Mouse (Mus musculus): Measurements from ENCODE around the gene Ccl2. TPM values are rescaled to one million over a fixed set of nuclear protein-coding genes. Genes with fewer than 3 reads are reported as not detected.

The Ccl2 gene
- polyA plus RNA-seq, 1 experiment from 2014 or later: 2.4 TPM

DNA sequence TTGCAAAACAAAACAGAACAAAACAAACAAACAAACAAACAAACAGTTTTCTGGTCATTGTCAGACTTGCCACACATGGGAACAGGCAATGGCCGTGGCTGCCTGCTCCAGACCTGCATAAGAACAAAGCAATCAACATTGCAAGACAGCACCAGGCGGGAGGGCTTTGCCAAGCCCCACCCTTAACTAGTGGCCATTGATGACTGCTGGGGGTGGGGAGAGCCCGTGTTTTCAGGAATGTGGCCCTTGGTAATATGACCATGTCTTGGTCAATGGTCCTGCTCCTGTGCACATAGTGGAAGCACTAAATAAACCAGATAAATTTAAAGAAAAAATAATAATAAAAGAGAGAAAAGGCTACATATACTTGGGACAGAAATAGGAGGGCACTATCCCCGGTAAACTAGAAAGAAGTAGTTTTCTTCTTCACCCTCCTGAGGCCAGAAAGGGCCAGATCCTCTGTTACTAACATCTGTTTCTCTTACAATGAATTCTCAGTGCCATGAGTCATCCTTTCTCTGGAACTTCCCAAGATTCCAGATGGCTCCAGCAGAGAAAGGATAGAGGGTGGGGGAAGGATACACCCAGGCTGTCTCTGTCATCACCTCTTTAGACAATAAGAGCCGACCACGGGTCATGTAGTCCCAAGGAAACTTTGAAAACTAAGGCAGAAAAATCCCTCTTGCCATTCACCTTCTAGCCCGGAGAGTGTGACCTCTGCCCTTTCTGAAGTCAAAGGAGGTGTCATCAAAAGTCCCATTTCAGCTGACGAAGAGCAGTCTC is 23.8 kb upstream of the Ccl2 start:
- Histone ChIP-seq H3K9ac (ENCODE audit: low read depth, low read length) (no peak overlapping the region), H3K9me3 (ENCODE audit: control insufficient read depth, low read length) (no peaks in the 10 kb centered on the region), H3K4me1 (replicated peaks; ENCODE audit: control insufficient read depth, insufficient read depth, low read length) (no peaks in the 10 kb centered on the region)

GRCm38 (mm10) chr11:82013756-82014155 is 21.6 kb upstream of the Ccl2 start:
- no peaks in the 10 kb centered on the region for H3K36me3 ChIP-seq (ENCODE audit: control insufficient read depth, insufficient read depth, low read length)
- no peak for ATAC-seq (ENCODE audit: low FRiP score)
- no peaks in the 10 kb centered on the region for H3K9me3 ChIP-seq (ENCODE audit: control insufficient read depth, low read length)
- WGBS: 12% methylated on average over 1 of the region's 1 CpGs
- no peak overlapping the region for H3K4me3 ChIP-seq (ENCODE audit: low read depth, low read length)
- no peak overlapping the region for H3K27ac ChIP-seq (ENCODE audit: low read depth, low read length)
- no peaks in the 10 kb centered on the region for H3K27me3 ChIP-seq (ENCODE audit: control insufficient read depth, insufficient read depth, low read length)
- H3K4me2 ChIP-seq (replicated peaks; ENCODE audit: low read depth, low read length): no peak overlapping the region
- no peaks in the 10 kb centered on the region for H3K4me1 ChIP-seq (replicated peaks; ENCODE audit: control insufficient read depth, insufficient read depth, low read length)
- no peak for DNase-seq (ENCODE audit: low spot score)
- no peak overlapping the region for H3K9ac ChIP-seq (ENCODE audit: low read depth, low read length)

More for the DNA sequence above, 23.8 kb upstream of the Ccl2 start:
- 53% methylated on average over 8 of the region's 8 CpGs for WGBS
- H3K36me3 ChIP-seq (ENCODE audit: control insufficient read depth, insufficient read depth, low read length): no peaks in the 10 kb centered on the region
- no peaks in the 10 kb centered on the region for H3K27me3 ChIP-seq (ENCODE audit: control insufficient read depth, insufficient read depth, low read length)
- no peak overlapping the region for H3K4me3 ChIP-seq (ENCODE audit: low read depth, low read length)
- no peak overlapping the region for H3K4me2 ChIP-seq (replicated peaks; ENCODE audit: low read depth, low read length)
- ATAC-seq (ENCODE audit: low FRiP score) (no peak), DNase-seq (ENCODE audit: low spot score) (no peak)
- no peak overlapping the region for H3K27ac ChIP-seq (ENCODE audit: low read depth, low read length)

DNA sequence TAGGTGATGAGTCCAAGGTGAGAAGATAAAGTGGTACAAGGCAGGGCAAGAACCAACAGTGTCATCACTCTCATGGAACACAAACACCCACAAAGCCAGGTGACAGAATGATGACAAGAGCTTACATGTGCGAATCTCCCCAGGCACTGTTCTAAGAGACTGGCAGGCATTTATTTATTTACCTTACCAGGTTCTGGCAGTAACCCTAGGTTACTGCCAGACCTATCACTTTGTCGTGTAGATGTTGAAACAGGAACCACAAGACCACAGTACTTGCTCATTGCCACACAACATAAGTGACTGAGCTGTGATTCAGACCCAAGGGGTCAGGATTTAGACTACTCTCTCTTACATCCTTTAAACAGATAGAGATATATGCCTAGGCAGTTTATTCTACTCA is 20.3 kb upstream of the Ccl2 start:
- H3K27me3 ChIP-seq (ENCODE audit: control insufficient read depth, insufficient read depth, low read length): no peaks in the 10 kb centered on the region
- DNase-seq (ENCODE audit: low spot score) (no peak), ATAC-seq (ENCODE audit: low FRiP score) (no peak)
- H3K4me2 ChIP-seq (replicated peaks; ENCODE audit: low read depth, low read length): no peak overlapping the region
- no peaks in the 10 kb centered on the region for H3K36me3 ChIP-seq (ENCODE audit: control insufficient read depth, insufficient read depth, low read length)
- H3K4me1 ChIP-seq (replicated peaks; ENCODE audit: control insufficient read depth, insufficient read depth, low read length): no peaks in the 10 kb centered on the region
- 72% methylated on average over 2 of the region's 2 CpGs for WGBS
- no peaks in the 10 kb centered on the region for H3K9me3 ChIP-seq (ENCODE audit: control insufficient read depth, low read length)
- no peak overlapping the region for H3K4me3 ChIP-seq (ENCODE audit: low read depth, low read length)
- no peak overlapping the region for H3K9ac ChIP-seq (ENCODE audit: low read depth, low read length)
- H3K27ac ChIP-seq (ENCODE audit: low read depth, low read length): no peak overlapping the region

DNA sequence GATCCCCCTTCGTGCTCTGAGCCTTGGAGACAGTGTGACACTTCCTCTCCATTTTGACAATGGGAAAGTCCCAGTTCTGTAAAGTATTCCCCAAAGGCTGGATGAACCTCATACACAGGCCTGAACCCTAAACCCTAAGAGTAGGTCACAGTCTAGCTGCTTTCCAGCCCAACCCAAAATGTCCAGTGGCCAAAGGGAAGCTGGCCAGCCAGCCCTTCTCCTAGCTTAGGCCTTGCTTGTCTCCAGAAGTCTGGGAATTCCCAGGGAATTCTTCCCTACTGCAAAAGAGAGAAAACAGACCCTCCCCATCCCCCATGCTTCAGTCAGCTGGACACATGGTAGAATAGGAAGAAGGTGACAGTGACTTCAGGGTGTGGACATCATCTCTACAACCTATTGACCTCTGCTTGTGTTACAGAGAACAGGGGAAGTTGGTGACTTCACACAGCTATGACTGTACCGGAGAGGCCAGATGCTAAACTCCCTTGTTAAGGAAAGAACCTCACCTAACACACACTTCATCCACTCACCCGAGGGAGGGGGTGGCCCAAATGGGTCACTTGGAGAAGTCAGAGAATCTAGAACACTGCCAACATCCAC is 19.1 kb upstream of the Ccl2 start:
- H3K4me2 ChIP-seq (replicated peaks; ENCODE audit: low read depth, low read length): no peak overlapping the region
- WGBS: 86% methylated on average over 3 of the region's 3 CpGs
- no peaks in the 10 kb centered on the region for H3K4me1 ChIP-seq (replicated peaks; ENCODE audit: control insufficient read depth, insufficient read depth, low read length)
- H3K36me3 ChIP-seq (ENCODE audit: control insufficient read depth, insufficient read depth, low read length): no peaks in the 10 kb centered on the region
- H3K4me3 ChIP-seq (ENCODE audit: low read depth, low read length): no peak overlapping the region
- H3K27me3 ChIP-seq (ENCODE audit: control insufficient read depth, insufficient read depth, low read length): no peaks in the 10 kb centered on the region
- H3K9ac ChIP-seq (ENCODE audit: low read depth, low read length): no peak overlapping the region
- DNase-seq (ENCODE audit: low spot score): no peak
- ATAC-seq (ENCODE audit: low FRiP score): no peak
- H3K9me3 ChIP-seq (ENCODE audit: control insufficient read depth, low read length): no peaks in the 10 kb centered on the region
- no peak overlapping the region for H3K27ac ChIP-seq (ENCODE audit: low read depth, low read length)

GRCm38 (mm10) chr11:82019389-82019788 is 16.0 kb upstream of the Ccl2 start:
- no peak overlapping the region for H3K9ac ChIP-seq (ENCODE audit: low read depth, low read length)
- 38% methylated on average over 2 of the region's 2 CpGs for WGBS
- no peaks in the 10 kb centered on the region for H3K9me3 ChIP-seq (ENCODE audit: control insufficient read depth, low read length)
- no peaks in the 10 kb centered on the region for H3K36me3 ChIP-seq (ENCODE audit: control insufficient read depth, insufficient read depth, low read length)
- no peaks in the 10 kb centered on the region for H3K27me3 ChIP-seq (ENCODE audit: control insufficient read depth, insufficient read depth, low read length)
- H3K4me2 ChIP-seq (replicated peaks; ENCODE audit: low read depth, low read length): no peak overlapping the region
- no peak overlapping the region for H3K4me3 ChIP-seq (ENCODE audit: low read depth, low read length)
- ATAC-seq (ENCODE audit: low FRiP score): no peak
- no peak for DNase-seq (ENCODE audit: low spot score)
- H3K27ac ChIP-seq (ENCODE audit: low read depth, low read length): no peak overlapping the region
- H3K4me1 ChIP-seq (replicated peaks; ENCODE audit: control insufficient read depth, insufficient read depth, low read length): no peaks in the 10 kb centered on the region

GRCm38 (mm10) chr11:82019793-82020192 is 15.6 kb upstream of the Ccl2 start:
- no peak overlapping the region for H3K27ac ChIP-seq (ENCODE audit: low read depth, low read length)
- H3K9me3 ChIP-seq (ENCODE audit: control insufficient read depth, low read length): no peaks in the 10 kb centered on the region
- H3K4me3 ChIP-seq (ENCODE audit: low read depth, low read length): no peak overlapping the region
- no peak overlapping the region for H3K9ac ChIP-seq (ENCODE audit: low read depth, low read length)
- ATAC-seq (ENCODE audit: low FRiP score) (no peak), DNase-seq (ENCODE audit: low spot score) (no peak)
- H3K27me3 ChIP-seq (ENCODE audit: control insufficient read depth, insufficient read depth, low read length): no peaks in the 10 kb centered on the region
- H3K4me2 ChIP-seq (replicated peaks; ENCODE audit: low read depth, low read length): no peak overlapping the region
- H3K36me3 ChIP-seq (ENCODE audit: control insufficient read depth, insufficient read depth, low read length): no peaks in the 10 kb centered on the region
- no peaks in the 10 kb centered on the region for H3K4me1 ChIP-seq (replicated peaks; ENCODE audit: control insufficient read depth, insufficient read depth, low read length)

- H3K27ac ChIP-seq (ENCODE audit: low read depth, low read length): no peak overlapping the region
- no peak overlapping the region for H3K9ac ChIP-seq (ENCODE audit: low read depth, low read length)
- H3K4me1 ChIP-seq (replicated peaks; ENCODE audit: control insufficient read depth, insufficient read depth, low read length): no peaks in the 10 kb centered on the region
- no peak overlapping the region for H3K4me3 ChIP-seq (ENCODE audit: low read depth, low read length)
- H3K9me3 ChIP-seq (ENCODE audit: control insufficient read depth, low read length): no peaks in the 10 kb centered on the region
- DNase-seq (ENCODE audit: low spot score): no peak
- 74% methylated on average over 3 of the region's 3 CpGs for WGBS
- no peak overlapping the region for H3K4me2 ChIP-seq (replicated peaks; ENCODE audit: low read depth, low read length)
- no peaks in the 10 kb centered on the region for H3K27me3 ChIP-seq (ENCODE audit: control insufficient read depth, insufficient read depth, low read length)
- no peaks in the 10 kb centered on the region for H3K36me3 ChIP-seq (ENCODE audit: control insufficient read depth, insufficient read depth, low read length)
- no peak for ATAC-seq (ENCODE audit: low FRiP score)
Observed at GRCm38 (mm10) chr11:82021406-82021805, 14.0 kb upstream of the Ccl2 start.

DNA sequence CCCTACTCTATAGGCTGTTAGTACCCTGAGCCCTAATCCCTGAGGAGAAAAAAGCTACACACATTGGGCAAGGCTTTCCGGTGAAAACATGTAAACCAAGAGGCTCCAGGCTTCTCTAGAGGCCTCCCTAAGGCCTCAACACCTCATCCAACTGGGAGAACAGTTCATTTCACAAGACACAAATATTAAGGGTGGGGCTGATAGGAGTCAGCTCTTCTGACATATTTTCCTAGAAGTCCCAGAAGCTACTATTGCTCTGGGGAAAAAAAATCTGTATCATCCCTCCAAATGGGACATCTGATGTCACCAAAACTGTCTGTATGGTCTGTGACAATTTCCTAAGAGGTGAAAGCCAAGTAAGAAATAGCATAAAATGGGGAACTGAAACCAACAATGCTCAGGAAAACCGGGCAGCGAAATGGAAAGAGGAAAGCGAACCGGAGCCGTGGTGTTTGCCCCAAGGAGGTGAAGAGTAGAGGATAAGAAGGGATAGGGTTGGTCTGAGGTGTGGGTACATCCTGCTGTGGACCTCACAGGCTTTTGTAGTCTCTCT is 12.8 kb upstream of the Ccl2 start:
- Histone ChIP-seq H3K27me3 (ENCODE audit: control insufficient read depth, insufficient read depth, low read length) (no peaks in the 10 kb centered on the region), H3K4me2 (replicated peaks; ENCODE audit: low read depth, low read length) (no peak overlapping the region), H3K27ac (ENCODE audit: low read depth, low read length) (no peak overlapping the region), H3K9ac (ENCODE audit: low read depth, low read length) (no peak overlapping the region), H3K36me3 (ENCODE audit: control insufficient read depth, insufficient read depth, low read length) (no peaks in the 10 kb centered on the region), H3K4me1 (replicated peaks; ENCODE audit: control insufficient read depth, insufficient read depth, low read length) (no peaks in the 10 kb centered on the region), H3K9me3 (ENCODE audit: control insufficient read depth, low read length) (no peaks in the 10 kb centered on the region), H3K4me3 (ENCODE audit: low read depth, low read length) (no peak overlapping the region)
- 92% methylated on average over 6 of the region's 6 CpGs for WGBS
- DNase-seq (ENCODE audit: low spot score): no peak
- ATAC-seq (ENCODE audit: low FRiP score): no peak

GRCm38 (mm10) chr11:82023769-82024168 is 11.6 kb upstream of the Ccl2 start:
- Histone ChIP-seq H3K27me3 (ENCODE audit: control insufficient read depth, insufficient read depth, low read length) (no peaks in the 10 kb centered on the region), H3K9me3 (ENCODE audit: control insufficient read depth, low read length) (no peaks in the 10 kb centered on the region), H3K4me2 (replicated peaks; ENCODE audit: low read depth, low read length) (no peak overlapping the region), H3K9ac (ENCODE audit: low read depth, low read length) (no peak overlapping the region), H3K4me1 (replicated peaks; ENCODE audit: control insufficient read depth, insufficient read depth, low read length) (no peaks in the 10 kb centered on the region), H3K27ac (ENCODE audit: low read depth, low read length) (no peak overlapping the region), H3K36me3 (ENCODE audit: control insufficient read depth, insufficient read depth, low read length) (no peaks in the 10 kb centered on the region), H3K4me3 (ENCODE audit: low read depth, low read length) (no peak overlapping the region)
- ATAC-seq (ENCODE audit: low FRiP score) (no peak), DNase-seq (ENCODE audit: low spot score) (no peak)
- WGBS: 83% methylated on average over 4 of the region's 4 CpGs

All from hindbrain, embryonic 11.5 days (tissue).